Mouse (Mus musculus) liver, adult 2 months (tissue): ENCODE data around the gene Gpr65. TPM values are rescaled to one million over a fixed set of nuclear protein-coding genes. Genes with fewer than 3 reads are reported as not detected.
"Not testable (repeated sequence)": the region's sequence is repeated elsewhere in the genome, so short reads cannot be mapped to it uniquely, and the experiment has no call there.

Source experiments
- DNase-seq: peaks from one replicate; pipeline ENCODE4 v3.0.0-alpha.2; 2011; ENCODE audit warnings: low read depth, low spot score; ENCODE audit errors: extremely low read depth
- H3K27ac ChIP-seq: fragments of 200-500 bp; replicated peaks from 2 replicates; pipeline ENCODE4 v1.5.1; 2012; ENCODE audit warnings: low read depth, mild to moderate bottlenecking, control low read depth, inconsistent platforms, low read length; ENCODE audit not compliant: insufficient read depth
- H3K27me3 ChIP-seq: fragments of 200-500 bp; 2 replicates; pipeline ENCODE4 v1.6.1; 2012; ENCODE audit warnings: mild to moderate bottlenecking, moderate library complexity, low read length, inconsistent platforms; ENCODE audit not compliant: control insufficient read depth, insufficient read depth
- H3K36me3 ChIP-seq: fragments of 200-500 bp; 2 replicates; pipeline ENCODE4 v1.6.1; 2012; ENCODE audit warnings: low read length, inconsistent platforms; ENCODE audit not compliant: control insufficient read depth, insufficient read depth
- H3K4me1 ChIP-seq: fragments of 200-500 bp; 2 replicates; pipeline ENCODE4 v1.6.1; 2011; ENCODE audit warnings: low read length; ENCODE audit not compliant: control insufficient read depth, insufficient read depth
- H3K4me3 ChIP-seq: fragments of 200-500 bp; 2 replicates; pipeline ENCODE4 v1.5.1; 2011; ENCODE audit warnings: low read depth, mild to moderate bottlenecking, control low read depth, low read length, moderate library complexity; ENCODE audit not compliant: insufficient read depth
- H3K79me2 ChIP-seq: fragments of 200-500 bp; 2 replicates; pipeline ENCODE4 v1.6.1; 2012; ENCODE audit warnings: inconsistent platforms, mild to moderate bottlenecking, low read length, moderate library complexity; ENCODE audit not compliant: control insufficient read depth, insufficient read depth
- H3K9ac ChIP-seq: fragments of 200-500 bp; 2 replicates; pipeline ENCODE4 v1.6.1; 2012; ENCODE audit warnings: low read depth, mild to moderate bottlenecking, control low read depth, inconsistent platforms, low read length
- CTCF ChIP-seq: fragments of 200-500 bp; IDR thresholded peaks from 2 replicates; pipeline ENCODE4 v1.5.1; 2011; ENCODE audit warnings: low read depth, low read length, control low read depth
- POLR2A ChIP-seq: fragments of 200-500 bp; IDR thresholded peaks from 2 replicates; pipeline ENCODE4 v1.6.1; 2011; ENCODE audit warnings: low read length, control low read depth; ENCODE audit not compliant: insufficient read depth; ENCODE audit errors: extremely low read depth
- WGBS: fragments of 180-500 bp; shearing (Covaris S2); methylation state at CpG from one replicate; pipeline ENCODE4 v1.1.7; 2018; 5-methylcytosine and 5-hydroxymethylcytosine counted together
- polyA plus RNA-seq: library from polyadenylated mRNA; depleted of rRNA; stranded (reverse); fragments of >200 nt; gene quantifications from 2 replicates; pipeline ENCODE4 v1.2.3, GENCODE M21; 2012; rRNA removed
- total RNA-seq: library from RNA; depleted of rRNA; stranded (reverse); fragments of >200 nt; gene quantifications from 2 replicates; pipeline ENCODE4 v1.2.3, GENCODE M21; 2014; rRNA removed

Gene Gpr65
- total and polyA plus RNA-seq, 2 experiments = 1.0 to 1.8 TPM

- TF ChIP-seq POLR2A = no peak
- TF ChIP-seq CTCF = no peak
- Histone ChIP-seq H3K27me3 (no peaks in the 10 kb centered on the region), H3K27ac (no peak overlapping the region), H3K79me2 (no peaks in the 10 kb centered on the region), H3K4me1 (no peaks in the 10 kb centered on the region), H3K36me3 (no peaks in the 10 kb centered on the region), H3K9ac (no peak overlapping the region), H3K4me3 (no peak overlapping the region)
- DNase-seq = no peak
- WGBS = 86% methylated on average over 7 of the region's 7 CpGs
These were observed 43.1 kb downstream of the Gpr65 start for GRCm38 (mm10) chr12:98311376-98312083.

GRCm38 (mm10) chr12:98315924-98316323 is 47.5 kb downstream of the Gpr65 start:
- no peaks in the 10 kb centered on the region for H3K27me3 ChIP-seq
- H3K36me3 ChIP-seq = no peaks in the 10 kb centered on the region
- no peak for TF ChIP-seq POLR2A
- no peak for TF ChIP-seq CTCF
- WGBS = 68% methylated on average over 5 of the region's 5 CpGs
- no peaks in the 10 kb centered on the region for H3K79me2 ChIP-seq
- no peak overlapping the region for H3K4me3 ChIP-seq
- no peaks in the 10 kb centered on the region for H3K4me1 ChIP-seq
- H3K9ac ChIP-seq = no peak overlapping the region
- H3K27ac ChIP-seq = no peak overlapping the region
- peak; percentile 4 for DNase-seq

- Histone ChIP-seq H3K9ac (no peak overlapping the region), H3K4me1 (no peaks in the 10 kb centered on the region), H3K36me3 (no peaks in the 10 kb centered on the region), H3K4me3 (no peak overlapping the region), H3K27ac (no peak overlapping the region), H3K79me2 (no peaks in the 10 kb centered on the region), H3K27me3 (no peaks in the 10 kb centered on the region)
- WGBS = 89% methylated on average over 8 of the region's 8 CpGs
- TF ChIP-seq CTCF = no peak
- no peak for DNase-seq
These were observed 49.4 kb downstream of the Gpr65 start for GRCm38 (mm10) chr12:98317718-98318340.

- Histone ChIP-seq H3K9ac (no peak overlapping the region), H3K4me3 (no peak overlapping the region), H3K27ac (no peak overlapping the region), H3K36me3 (no peaks in the 10 kb centered on the region), H3K4me1 (no peaks in the 10 kb centered on the region), H3K27me3 (no peaks in the 10 kb centered on the region), H3K79me2 (no peaks in the 10 kb centered on the region)
- 70% methylated on average over 4 of the region's 4 CpGs for WGBS
- no peak for DNase-seq
- TF ChIP-seq CTCF = no peak
- no peak for TF ChIP-seq POLR2A
These were observed 54.0 kb downstream of the Gpr65 start for GRCm38 (mm10) chr12:98322426-98322825.

GRCm38 (mm10) chr12:98324170-98324569 is 55.7 kb downstream of the Gpr65 start:
- H3K36me3 ChIP-seq, H3K9ac ChIP-seq, H3K27ac ChIP-seq, H3K27me3 ChIP-seq, H3K4me1 ChIP-seq, H3K79me2 ChIP-seq, H3K4me3 ChIP-seq: not testable (repeated sequence)
- peak; percentile 22 for DNase-seq
- no CpG with 5 or more reads among the region's 1 CpGs for WGBS

Other genes starting within 250 kb of the Gpr65 start
- gene Galc, start 9.2 kb upstream of the Gpr65 start, total RNA-seq = 4.5 and 4.7 TPM in 2 replicates
- gene Galc, start 9.2 kb upstream of the Gpr65 start, polyA plus RNA-seq = 2.8 and 3.5 TPM in 2 replicates